Mouse (Mus musculus) ES-E14 (cell line): Measurements from ENCODE around the gene Chchd6. TPM values are rescaled to one million over a fixed set of nuclear protein-coding genes. Genes with fewer than 3 reads are reported as not detected.

ENCODE experiments used
- DNase-seq: peaks from one replicate; pipeline ENCODE4 v3.0.0-alpha.2; 2013; ENCODE audit warnings: low read depth, low spot score
- H3K27ac ChIP-seq: 2 replicates; pipeline ENCODE4 v1.5.1; 2012; ENCODE audit warnings: low read depth, mild to moderate bottlenecking, low read length, moderate library complexity, mixed read lengths; ENCODE audit not compliant: poor library complexity, insufficient read depth, severe bottlenecking
- H3K36me3 ChIP-seq: 2 replicates; pipeline ENCODE4 v1.6.1; 2012; ENCODE audit warnings: mild to moderate bottlenecking, low read length, moderate library complexity, mixed read lengths; ENCODE audit not compliant: control insufficient read depth, poor library complexity, insufficient read depth, severe bottlenecking
- H3K4me1 ChIP-seq, 2 experiments: fragments of 150-350 bp in 1 of 2; sonication (generic) in 1 of 2; 2 replicates each; pipeline ENCODE4 v1.6.1; 2012; ENCODE audit warnings: low read length in 2 of 2, mild to moderate bottlenecking in 1 of 2, mixed read lengths in 1 of 2; ENCODE audit not compliant: control insufficient read depth in 2 of 2, insufficient read depth in 2 of 2, poor library complexity in 1 of 2
- H3K4me3 ChIP-seq, 2 experiments: fragments of 150-350 bp in 1 of 2; sonication (generic) in 1 of 2; 2 replicates each; pipeline ENCODE4 v1.5.1; 2012; ENCODE audit warnings: low read length in 2 of 2, low read depth in 1 of 2, mild to moderate bottlenecking in 1 of 2, mixed read lengths in 1 of 2; ENCODE audit not compliant: insufficient read depth in 1 of 2, poor library complexity in 1 of 2, severe bottlenecking in 1 of 2
- H3K9ac ChIP-seq: 2 replicates; pipeline ENCODE4 v1.6.1; 2012; ENCODE audit warnings: low read depth, mild to moderate bottlenecking, low read length, mixed read lengths; ENCODE audit not compliant: poor library complexity, insufficient read depth, severe bottlenecking
- H3K9me3 ChIP-seq: fragments of 150-350 bp; sonication (generic); 2 replicates; pipeline ENCODE4 v1.6.1; 2012; ENCODE audit warnings: low read depth, mild to moderate bottlenecking, low read length; ENCODE audit not compliant: control insufficient read depth, insufficient read depth
- CHD2 ChIP-seq: IDR thresholded peaks from 2 replicates; pipeline ENCODE4 v1.6.1; 2014; ENCODE audit warnings: mild to moderate bottlenecking, low read depth, low read length, inconsistent platforms
- HCFC1 ChIP-seq: IDR thresholded peaks from 2 replicates; pipeline ENCODE4 v1.6.1; 2012; ENCODE audit warnings: low read length, inconsistent platforms, borderline replicate concordance; ENCODE audit not compliant: insufficient read depth
- MAFK ChIP-seq: IDR thresholded peaks from 2 replicates; pipeline ENCODE4 v1.6.1; 2014; ENCODE audit warnings: mild to moderate bottlenecking, low read depth, low read length, inconsistent platforms; ENCODE audit not compliant: insufficient read depth
- ZC3H11A ChIP-seq: IDR thresholded peaks from 2 replicates; pipeline ENCODE4 v1.6.1; 2012; ENCODE audit warnings: low read depth, mild to moderate bottlenecking, inconsistent platforms, low read length, borderline replicate concordance
- ZNF384 ChIP-seq: IDR thresholded peaks from 2 replicates; pipeline ENCODE4 v1.6.1; 2012; ENCODE audit warnings: low read depth, low read length, inconsistent platforms
- in situ Hi-C, 2 experiments: fragments of 600-800 bp; cut with MboI; formaldehyde crosslinking; loops; one replicate each; pipeline ENCODE4 v1.15.1; 2025; ENCODE audit warnings: low sequenced_read_pairs in 2 of 2, inconsistent platforms in 1 of 2; ENCODE audit not compliant: unreplicated experiment in 2 of 2
- total RNA-seq: library from RNA; depleted of rRNA; stranded (reverse); fragments of 300-350 nt; gene quantifications from 2 replicates; pipeline ENCODE4 v1.2.3, GENCODE M21; 2012

The Chchd6 gene
- total RNA-seq, 1 experiment = 28.0 TPM

GRCm38 (mm10) chr6:89344613-89345485 is 250.6 kb downstream of the Chchd6 start:
- peaks cover 0 to 18% of the 10 kb centered on the region in 2 experiments; a peak in 2 of 4 replicates for H3K4me1 ChIP-seq
- no peak overlapping the region for H3K4me3 ChIP-seq
- H3K9ac ChIP-seq = 0 out of 2 replicates have a peak overlapping the region, but pooled peaks have one; percentile 8
- no peaks in the 10 kb centered on the region for H3K9me3 ChIP-seq
- peak; percentile 56 for DNase-seq
- H3K36me3 ChIP-seq = peaks cover 44% of the 10 kb centered on the region
- in situ Hi-C loops = no loop called here
- H3K27ac ChIP-seq = no peak overlapping the region; the same call in 1 of the 2 replicates
- TF ChIP-seq ZNF384 = no peak
- no peak for TF ChIP-seq HCFC1
- no peak for TF ChIP-seq MAFK
- no peak for TF ChIP-seq ZC3H11A
- TF ChIP-seq CHD2 = no peak

GRCm38 (mm10) chr6:89341981-89342380 is 253.5 kb downstream of the Chchd6 start:
- Histone ChIP-seq H3K4me1 (peaks cover 0 to 18% of the 10 kb centered on the region in 2 experiments; a peak in 2 of 4 replicates), H3K27ac (no peak overlapping the region), H3K9ac (no peak overlapping the region), H3K4me3 (no peak overlapping the region), H3K36me3 (peaks cover 65% of the 10 kb centered on the region), H3K9me3 (no peaks in the 10 kb centered on the region)
- in situ Hi-C loops = no loop called here
- no peak for DNase-seq
- TF ChIP-seq HCFC1 (no peak), MAFK (no peak), ZC3H11A (no peak), ZNF384 (no peak), CHD2 (no peak)

- H3K36me3 ChIP-seq = peaks cover 84% of the 10 kb centered on the region
- no peak overlapping the region for H3K27ac ChIP-seq
- no peak overlapping the region for H3K4me3 ChIP-seq
- TF ChIP-seq ZC3H11A = no peak
- H3K9ac ChIP-seq = no peak overlapping the region
- in situ Hi-C loops = no loop called here
- peaks cover 0 to 4% of the 10 kb centered on the region in 2 experiments; a peak in 1 of 4 replicates for H3K4me1 ChIP-seq
- no peaks in the 10 kb centered on the region for H3K9me3 ChIP-seq
- no peak for DNase-seq
These were observed 256.0 kb downstream of the Chchd6 start for GRCm38 (mm10) chr6:89339447-89339846.

GRCm38 (mm10) chr6:89338733-89339132 is 256.7 kb downstream of the Chchd6 start:
- Histone ChIP-seq H3K4me1 (no peaks in the 10 kb centered on the region), H3K9ac (no peak overlapping the region), H3K9me3 (no peaks in the 10 kb centered on the region), H3K27ac (no peak overlapping the region), H3K36me3 (peaks cover 85% of the 10 kb centered on the region), H3K4me3 (no peak overlapping the region)
- no peak for DNase-seq
- no peak for TF ChIP-seq CHD2
- no peak for TF ChIP-seq ZC3H11A
- no peak for TF ChIP-seq ZNF384
- no peak for TF ChIP-seq MAFK
- no peak for TF ChIP-seq HCFC1
- in situ Hi-C loops = no loop called here
